Mouse (Mus musculus): ENCODE results near the gene Uxs1.

Gene Uxs1

GRCm38 (mm10) chr1:43827763-43828194, at the start of gene Uxs1:
TSS of gene Uxs1 (minus strand) at chr1:43827800.
- peak; percentile 99 for DNase-seq (ENCODE audit: low spot score)

- no peak for DNase-seq (ENCODE audit: low spot score)
Observed at GRCm38 (mm10) chr1:43877233-43877632, 49.6 kb upstream of the Uxs1 start.

DNA sequence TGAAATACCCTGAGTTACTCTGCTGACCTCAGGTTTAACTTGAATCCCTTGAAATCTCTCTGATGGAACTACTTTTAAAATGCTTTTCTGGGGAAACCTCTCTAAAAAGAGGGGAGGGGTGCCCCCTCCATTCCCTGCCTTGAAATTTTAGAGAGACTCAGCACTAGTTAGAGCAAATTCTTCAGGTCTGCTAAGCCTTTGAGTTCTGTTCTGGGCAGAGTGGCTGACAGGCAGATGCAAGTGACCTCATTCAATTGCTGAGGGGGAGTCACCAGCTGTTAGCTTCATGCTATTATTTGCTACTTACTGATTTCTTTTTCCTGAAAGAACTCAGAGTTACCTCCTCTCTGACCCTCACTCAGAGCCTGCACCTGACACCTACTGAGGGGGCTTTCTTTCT, 43.5 kb upstream of the Uxs1 start:
- DNase-seq (ENCODE audit: low spot score) = no peak

DNA sequence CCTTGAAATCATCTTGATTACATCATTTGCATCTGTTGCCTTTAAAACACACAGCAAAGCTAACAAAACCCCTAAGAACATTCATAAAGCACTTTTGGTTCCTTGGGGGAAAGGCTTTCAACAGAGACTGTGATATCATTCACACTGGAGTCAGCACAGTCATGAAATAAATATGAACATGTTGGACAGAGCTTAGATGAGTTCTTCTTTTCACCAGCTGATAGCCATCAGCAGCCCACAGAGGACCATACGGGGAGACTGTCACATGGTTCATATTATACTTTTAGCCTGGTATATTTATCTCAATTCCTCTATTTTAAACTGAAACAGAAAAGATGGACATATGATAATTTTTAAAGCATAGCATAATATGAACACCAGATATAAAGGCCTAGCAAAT, 40.9 kb upstream of the Uxs1 start:
- no peak for DNase-seq (ENCODE audit: low spot score)

- DNase-seq (ENCODE audit: low spot score) = no peak
Observed at GRCm38 (mm10) chr1:43864758-43865157, 37.2 kb upstream of the Uxs1 start.

DNA sequence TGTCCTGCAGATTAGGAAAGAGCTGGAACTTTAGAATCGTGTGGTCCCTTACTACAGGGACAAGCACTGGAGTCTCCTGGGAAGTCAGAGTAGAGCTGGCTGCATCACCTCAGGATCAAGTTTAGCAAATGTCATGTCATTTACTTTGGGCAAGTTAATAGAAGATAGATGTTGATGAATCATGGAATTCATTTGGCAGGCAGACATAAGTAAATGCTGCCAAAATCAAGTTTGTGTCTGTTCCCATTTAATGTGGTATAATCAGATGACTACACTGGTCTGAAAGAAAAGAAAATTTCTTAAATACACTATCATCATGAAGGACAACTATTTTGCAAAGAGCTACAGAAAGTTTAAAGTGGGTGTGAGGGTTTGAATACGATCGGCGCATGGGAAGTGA, 35.0 kb upstream of the Uxs1 start:
- DNase-seq (ENCODE audit: low spot score) = no peak

DNA sequence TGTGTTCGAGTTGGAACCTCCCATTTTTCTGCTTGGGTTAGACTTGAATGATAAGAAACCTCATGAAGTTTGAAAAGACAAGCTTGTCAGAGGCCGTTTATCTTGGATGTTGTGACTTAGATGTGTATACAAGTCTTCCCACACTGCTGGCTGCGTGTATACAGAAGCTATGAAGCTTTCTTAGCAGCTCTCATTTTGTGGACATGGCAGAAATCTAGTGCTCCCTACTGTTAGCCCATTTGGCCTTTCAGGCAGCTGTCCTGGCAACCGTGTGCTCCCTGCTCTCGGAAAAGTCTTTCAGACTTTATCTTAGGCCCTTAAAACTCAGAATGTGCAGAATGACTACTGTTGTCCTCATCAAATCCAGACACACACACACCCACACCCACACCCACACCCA, 31.4 kb upstream of the Uxs1 start:
- no peak for DNase-seq (ENCODE audit: low spot score)

- DNase-seq (ENCODE audit: low spot score) = no peak
Observed at GRCm38 (mm10) chr1:43857656-43858055, 30.1 kb upstream of the Uxs1 start.

GRCm38 (mm10) chr1:43855591-43855990, 28.0 kb upstream of the Uxs1 start:
- no peak for DNase-seq (ENCODE audit: low spot score)

DNA sequence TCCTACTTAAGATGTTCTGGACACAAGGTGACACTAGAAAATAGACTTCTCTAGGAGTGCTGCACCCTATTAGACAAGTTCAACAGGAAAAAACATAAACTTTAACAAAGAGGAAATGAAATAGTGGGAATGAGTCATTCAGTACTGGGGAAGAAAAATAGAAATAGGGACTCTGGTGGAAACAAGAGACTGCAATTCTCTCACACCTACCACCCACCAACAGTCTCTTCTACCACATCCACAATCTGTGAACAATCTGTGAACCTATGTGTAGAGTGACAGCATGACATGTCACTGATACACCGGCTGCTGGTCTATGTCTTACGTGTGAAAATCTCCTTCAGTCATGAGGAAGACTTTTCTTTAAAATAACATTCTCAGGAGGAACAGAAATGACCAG, 15.8 kb upstream of the Uxs1 start:
- DNase-seq (ENCODE audit: low spot score) = no peak

- DNase-seq (ENCODE audit: low spot score) = no peak
Observed at GRCm38 (mm10) chr1:43837236-43837635, 9.6 kb upstream of the Uxs1 start.

DNA sequence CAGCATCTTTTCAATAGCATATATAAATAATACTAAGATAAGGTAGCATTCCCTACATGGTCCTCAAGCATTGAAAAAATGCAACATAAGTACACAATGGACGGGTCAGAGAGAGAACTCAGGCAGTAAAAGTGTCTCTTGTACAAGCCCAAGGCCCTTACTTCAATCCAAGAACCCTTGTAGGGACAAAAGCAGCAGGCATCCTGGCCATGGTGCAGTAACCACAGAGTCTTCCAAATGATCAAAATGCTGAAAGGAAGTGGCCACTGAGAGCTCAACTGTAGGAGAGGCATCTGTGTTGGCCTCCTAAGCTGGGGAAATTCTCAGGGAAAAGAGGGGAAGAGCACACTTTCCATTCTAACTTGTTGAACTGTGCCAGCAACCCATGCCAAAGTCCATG, 2.5 kb upstream of the Uxs1 start:
- no peak for DNase-seq (ENCODE audit: low spot score)

- DNase-seq (ENCODE audit: low spot score) = peak; percentile 37
Observed at GRCm38 (mm10) chr1:43827002-43827762, 418 bp downstream of the Uxs1 start.

DNA sequence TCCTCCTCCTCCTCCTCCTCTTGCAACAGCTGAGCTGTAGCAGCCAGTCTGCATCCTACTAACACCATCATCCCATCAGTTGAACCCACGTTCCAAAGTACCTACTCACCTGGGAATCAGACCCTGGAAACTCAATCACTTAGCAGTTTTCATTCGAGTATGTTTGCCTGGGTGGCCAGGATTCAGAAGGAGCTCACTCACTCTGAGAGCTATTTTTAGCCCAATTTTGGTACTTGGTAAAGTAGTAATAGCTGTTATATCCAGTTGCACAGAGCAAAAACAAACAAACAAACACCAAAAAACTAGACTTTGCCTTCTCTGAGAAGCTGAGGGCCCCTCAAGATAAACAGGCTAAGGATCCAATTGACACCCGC, 985 bp downstream of the Uxs1 start:
- DNase-seq (ENCODE audit: low spot score) = peak; percentile 28

DNA sequence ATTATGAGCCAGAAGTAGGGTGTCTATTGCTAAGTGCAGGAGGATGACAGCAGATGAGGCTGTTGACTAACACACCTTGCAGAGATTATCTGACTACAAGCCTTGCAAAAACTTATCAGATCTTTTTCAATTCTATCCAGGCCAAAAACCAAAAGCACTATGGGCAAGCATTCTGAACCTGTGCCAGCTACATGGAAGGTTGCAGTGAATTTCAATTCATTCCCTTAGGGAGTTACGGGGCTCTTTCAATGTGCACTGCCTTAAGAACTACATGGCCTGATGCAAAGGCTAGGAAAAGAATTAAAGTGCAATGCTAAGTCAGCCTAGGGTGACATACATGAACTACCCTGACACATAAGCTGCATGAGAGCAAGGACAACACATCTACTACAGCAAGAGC, 4.2 kb downstream of the Uxs1 start:
- no peak for DNase-seq (ENCODE audit: low spot score)

GRCm38 (mm10) chr1:43822586-43822985, 5.0 kb downstream of the Uxs1 start:
- DNase-seq (ENCODE audit: low spot score) = no peak

DNA sequence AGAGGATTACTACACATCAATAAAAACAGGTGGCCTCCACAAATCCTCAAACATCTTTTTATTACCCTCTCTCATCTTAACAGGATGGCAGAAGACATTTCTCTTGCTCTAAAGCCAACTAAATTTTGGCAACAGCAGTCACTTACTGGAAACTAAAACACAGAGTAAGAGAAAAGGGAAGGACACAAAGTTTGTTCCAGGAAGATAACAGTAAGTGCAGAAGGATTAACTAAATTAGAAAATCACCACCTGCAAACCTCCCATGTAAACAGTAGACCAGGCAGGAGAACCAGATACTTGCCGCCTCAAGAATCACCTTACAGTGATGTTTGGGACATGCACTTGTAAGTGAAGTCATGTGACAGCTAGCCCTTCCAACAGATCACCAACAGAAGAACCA, 5.8 kb downstream of the Uxs1 start:
- no peak for DNase-seq (ENCODE audit: low spot score)

GRCm38 (mm10) chr1:43820571-43820970, 7.0 kb downstream of the Uxs1 start:
- DNase-seq (ENCODE audit: low spot score) = no peak

GRCm38 (mm10) chr1:43819091-43819490, 8.5 kb downstream of the Uxs1 start:
- DNase-seq (ENCODE audit: low spot score) = no peak

GRCm38 (mm10) chr1:43818356-43818755, 9.2 kb downstream of the Uxs1 start:
- DNase-seq (ENCODE audit: low spot score) = no peak

DNA sequence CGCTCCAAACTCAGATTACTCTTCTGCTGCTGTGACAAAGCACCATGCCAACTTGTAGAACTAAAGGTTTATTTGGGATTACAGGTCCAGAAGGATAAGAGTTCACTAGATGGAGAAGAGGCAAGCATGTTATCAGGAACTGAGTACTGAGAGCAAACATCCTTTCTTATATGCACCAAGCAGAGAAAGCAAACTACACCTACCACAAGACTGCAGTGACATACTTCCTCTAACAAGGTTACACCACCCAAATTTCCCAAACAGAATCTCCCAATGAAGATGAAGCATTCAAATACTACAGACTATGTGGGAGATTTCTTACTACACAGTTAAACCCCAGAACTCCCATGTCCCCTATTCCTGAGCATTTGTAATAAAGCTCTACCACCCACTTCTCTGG, 15.8 kb downstream of the Uxs1 start:
- no peak for DNase-seq (ENCODE audit: low spot score)

DNA sequence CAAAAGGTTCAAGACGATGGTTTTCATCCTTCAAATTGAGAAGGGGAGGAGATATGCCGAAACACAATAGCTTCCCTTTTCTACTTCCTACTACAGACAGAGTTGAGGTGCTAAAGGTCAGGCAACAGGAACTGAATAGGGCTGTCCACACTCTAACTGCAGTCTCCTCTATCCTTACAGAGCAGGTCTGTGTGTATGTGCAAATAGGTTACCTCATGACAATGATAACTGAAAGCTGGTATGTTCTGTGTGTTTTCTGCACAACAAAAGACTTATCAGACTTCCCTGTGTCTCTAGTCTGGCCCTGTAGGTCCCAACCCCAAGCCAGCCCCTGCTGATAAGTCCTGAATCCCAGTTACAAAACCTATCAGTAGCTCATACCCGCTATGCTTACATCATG, 16.5 kb downstream of the Uxs1 start:
- DNase-seq (ENCODE audit: low spot score) = no peak

GRCm38 (mm10) chr1:43809351-43809750, 18.2 kb downstream of the Uxs1 start:
- no peak for DNase-seq (ENCODE audit: low spot score)

- DNase-seq (ENCODE audit: low spot score) = no peak
Observed at GRCm38 (mm10) chr1:43803906-43804474, 23.6 kb downstream of the Uxs1 start.
